Mouse (Mus musculus) ES-CJ7 (cell line): ENCODE results near the gene Spi1.

Experiments used
- DNase-seq: peaks from one replicate; pipeline ENCODE4 v3.0.0; 2011; ENCODE audit warnings: low read depth, low spot score

Spi1 gene

DNA sequence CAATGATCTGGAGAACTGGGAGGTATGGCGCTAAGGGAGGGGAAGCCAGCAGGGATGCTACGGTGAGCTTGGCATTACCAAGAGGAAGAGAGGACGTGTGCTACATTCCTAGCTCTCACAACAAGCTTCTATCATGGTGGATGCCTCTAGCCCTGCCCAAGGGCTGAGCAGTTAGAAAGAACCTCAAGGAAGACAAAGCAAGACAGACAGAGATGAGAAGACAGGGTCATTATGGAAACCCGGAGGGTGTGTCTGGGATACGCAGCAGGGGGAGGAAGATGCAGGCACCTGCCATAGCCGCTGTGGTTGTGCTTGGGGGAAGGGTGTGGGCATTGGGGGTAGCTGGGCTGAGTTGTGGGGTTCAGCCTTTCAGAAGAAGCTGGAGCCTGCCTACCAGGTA lies 41.3 kb downstream of the Spi1 start:
- DNase-seq: peak; percentile 46

DNA sequence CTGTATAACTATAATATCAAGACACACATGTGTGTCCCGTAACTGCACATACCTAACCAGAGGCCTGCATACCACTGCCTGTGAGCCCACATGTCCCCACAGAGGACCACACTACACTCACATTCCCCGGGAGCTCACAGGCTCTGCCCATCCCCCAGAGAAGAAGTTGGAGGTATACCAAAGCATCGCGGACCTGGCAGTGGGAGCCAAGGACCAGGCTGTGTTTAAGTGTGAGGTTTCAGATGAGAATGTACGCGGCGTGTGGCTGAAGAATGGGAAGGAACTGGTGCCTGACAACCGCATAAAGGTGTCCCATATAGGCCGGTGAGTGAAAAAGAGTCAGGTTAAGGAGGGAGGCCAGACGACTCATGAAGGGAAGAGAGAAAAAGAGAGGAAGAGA lies 42.9 kb downstream of the Spi1 start:
- no peak for DNase-seq

DNA sequence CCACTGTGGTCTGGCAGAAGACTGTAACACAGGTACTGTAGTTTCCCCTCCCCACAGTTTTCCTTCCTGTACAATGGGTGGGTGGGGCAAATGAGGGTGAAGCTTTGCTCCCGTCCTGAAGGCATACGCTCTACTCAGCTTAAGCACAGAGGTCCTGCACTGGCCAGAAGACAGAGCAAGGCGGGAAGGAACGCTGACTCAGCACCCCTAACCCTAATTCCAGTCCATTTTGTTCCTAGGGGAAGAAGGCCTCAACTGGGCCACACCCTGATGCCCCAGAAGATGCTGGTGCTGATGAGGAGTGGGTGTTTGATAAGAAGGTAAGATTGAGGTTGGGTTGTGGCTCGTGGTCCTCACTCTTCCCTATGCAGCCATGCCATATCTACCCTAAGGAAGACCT lies 46.6 kb downstream of the Spi1 start:
- no peak for DNase-seq

DNA sequence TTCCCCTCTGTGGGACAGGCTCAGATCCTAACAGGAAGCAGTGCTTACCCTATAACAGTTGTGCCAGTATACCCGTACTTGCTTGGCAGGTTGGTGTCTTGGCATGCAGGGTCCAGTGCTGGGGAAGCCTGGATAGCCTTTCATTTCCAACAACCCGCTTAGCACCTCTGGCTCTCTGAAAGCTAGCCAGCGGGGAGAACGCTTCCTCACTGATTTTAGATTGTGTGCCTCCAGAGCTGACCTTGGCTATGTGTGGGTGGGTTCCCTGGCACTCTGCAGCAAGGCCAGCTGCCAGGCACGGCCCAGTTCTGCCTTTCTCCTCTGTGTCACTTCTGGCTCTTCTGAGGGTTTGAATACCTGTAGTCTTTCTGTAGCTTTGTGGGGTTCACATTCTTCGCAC lies 47.9 kb downstream of the Spi1 start:
- DNase-seq: no peak

DNA sequence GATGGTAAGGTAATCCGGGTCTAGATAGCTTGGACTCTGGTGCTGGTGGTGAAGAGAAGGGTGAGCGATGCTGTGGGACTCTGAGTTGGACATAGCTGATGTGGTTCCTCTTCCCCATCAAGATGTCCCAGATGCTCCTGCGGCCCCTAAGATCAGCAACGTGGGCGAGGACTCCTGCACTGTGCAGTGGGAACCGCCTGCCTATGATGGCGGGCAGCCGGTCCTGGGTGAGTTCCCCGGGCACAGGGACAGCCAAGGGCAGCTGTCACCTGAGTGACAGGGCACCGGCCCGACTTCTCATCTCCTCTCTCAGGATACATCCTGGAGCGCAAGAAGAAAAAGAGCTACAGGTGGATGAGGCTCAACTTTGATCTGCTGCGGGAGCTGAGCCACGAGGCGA lies 49.1 kb downstream of the Spi1 start:
- no peak for DNase-seq

DNA sequence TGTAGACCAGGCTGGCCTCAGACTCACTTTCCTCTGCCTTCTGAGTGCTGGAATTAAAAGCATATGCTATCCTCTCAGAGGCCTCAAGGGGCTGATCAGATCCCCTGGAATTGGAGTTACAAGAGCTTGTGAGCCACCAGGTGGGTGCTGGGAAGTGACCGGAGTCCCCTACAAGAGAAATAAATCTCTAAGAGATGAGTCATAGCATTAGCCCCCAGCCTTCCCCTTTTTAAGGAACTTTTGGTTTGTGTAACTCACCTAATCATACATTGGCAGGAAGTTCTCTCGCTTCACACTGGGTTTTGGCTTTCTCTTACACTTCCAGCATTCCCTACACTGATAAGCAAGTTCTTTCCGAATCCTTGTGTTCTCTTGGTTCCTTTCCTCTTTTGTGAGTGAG lies 49.8 kb downstream of the Spi1 start:
- DNase-seq: no peak

DNA sequence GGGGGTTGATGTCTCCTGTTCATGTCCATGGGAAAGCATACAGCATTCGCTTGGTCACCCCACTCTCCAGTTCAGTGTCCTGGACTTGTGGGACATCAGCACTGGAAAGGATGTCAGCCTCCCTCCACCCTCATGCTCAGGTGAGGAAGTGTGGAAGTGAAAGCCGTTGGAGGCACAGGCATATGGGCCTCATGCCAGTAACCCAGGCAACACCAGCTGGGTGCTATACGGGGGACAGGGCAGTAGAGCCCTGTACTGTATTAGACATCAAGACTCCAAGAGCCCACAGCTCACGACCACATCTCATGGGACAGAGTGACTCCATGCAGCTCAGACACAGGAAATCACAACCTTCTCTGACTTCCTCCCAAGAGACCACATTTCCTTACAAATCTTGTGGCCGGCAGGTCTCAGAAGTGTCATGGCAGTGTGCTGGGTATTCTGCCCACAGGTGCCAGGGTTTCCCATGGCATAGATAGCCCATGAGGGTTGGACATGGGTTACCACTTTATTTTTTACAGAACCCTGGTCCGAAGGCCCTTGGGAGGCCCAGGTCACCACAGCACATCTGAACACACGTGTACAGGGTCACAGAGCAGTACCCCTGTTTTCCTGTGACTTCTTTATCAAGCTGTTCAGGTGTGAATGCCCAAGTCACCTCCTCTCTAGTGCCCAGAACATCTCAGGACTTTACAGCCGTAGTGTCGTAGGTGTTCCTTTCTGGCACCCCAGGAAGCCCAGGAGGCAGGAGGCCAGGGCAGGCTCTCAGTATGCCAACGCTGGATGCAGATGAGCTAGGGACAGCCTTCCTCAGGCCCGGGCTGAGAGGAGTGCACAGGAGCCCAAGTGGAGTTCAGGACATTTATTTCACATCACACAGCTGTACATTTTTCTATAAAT lies 54.6 kb downstream of the Spi1 start:
- DNase-seq: no peak

DNA sequence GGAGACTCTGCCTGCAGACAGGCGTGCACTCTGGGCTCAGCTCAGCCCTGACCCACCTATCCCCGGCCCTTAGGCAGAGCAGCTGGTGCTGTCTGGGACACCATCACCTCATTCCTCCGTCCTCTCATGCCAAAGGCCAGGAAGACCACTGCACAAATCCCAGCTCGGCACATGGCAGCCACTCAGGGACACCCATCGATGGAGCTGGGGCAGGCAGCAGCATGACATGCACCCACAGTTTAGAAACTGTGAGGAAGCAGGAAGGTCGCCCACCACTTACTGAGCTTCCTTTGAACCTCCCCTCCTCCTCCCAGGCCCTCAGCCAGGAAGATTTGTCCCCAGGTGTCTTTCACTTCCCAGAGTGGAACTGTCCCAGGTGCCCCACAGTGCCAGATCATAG lies 55.3 kb downstream of the Spi1 start:
- no peak for DNase-seq

DNA sequence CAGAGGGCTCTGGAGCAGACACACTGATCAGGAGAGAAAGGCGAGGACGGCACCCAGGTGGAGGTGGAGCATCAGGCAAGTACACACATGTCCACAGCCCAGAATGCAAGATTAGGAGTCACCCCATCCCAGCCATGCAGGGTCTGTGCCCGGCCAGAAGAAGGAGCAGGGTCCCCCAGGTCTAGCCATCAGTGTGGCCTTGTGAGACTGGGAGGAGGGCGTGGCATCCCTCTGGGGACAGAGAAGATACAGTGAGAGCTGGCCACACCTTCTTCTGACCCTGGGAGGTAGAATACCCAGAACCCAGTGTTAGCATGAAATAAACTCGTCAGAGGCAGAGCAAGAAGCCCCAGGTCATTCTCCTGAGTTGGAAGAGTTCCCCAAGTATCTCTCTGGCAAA lies 57.1 kb downstream of the Spi1 start:
- no peak for DNase-seq

DNA sequence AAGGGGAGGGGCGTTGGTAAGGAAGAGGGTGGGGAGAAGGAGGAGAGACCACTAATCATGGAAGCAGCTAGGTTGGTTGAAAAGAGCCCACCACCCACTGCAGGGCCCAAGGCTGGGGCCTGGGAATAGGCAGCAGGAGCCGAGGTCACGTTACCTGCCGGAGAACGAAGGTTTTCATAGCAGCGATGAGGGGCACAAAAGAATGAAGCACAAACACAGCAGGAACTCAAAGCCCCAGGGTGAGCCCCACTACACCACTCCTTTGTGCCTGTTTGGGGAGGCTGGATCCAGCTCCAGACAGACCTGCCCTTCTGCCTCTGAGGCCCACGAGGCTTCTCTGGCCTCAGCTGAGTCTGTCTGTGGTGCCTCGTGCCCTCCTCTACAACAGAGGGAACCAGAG lies 57.6 kb downstream of the Spi1 start:
- peak; percentile 42 for DNase-seq

DNA sequence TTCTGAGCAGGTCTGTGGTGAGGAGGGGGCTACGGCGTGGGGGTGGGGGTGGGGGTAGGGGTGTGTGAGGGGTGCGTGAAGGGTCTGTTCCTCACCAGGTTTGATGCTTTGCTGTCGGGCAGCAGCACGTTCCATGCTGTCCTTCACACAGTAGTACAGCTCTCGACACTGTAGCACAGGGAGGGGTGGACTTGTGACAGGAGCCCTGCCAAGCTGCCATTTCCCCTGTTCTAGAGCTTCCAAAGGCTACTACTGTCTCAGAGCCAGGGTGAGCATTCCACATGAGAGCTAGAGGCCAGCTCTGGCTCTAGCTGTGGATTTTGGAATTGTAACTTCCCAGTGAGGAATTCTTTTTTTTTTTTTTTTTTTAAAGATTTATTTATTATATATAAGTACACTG lies 60.7 kb downstream of the Spi1 start:
- no peak for DNase-seq

DNA sequence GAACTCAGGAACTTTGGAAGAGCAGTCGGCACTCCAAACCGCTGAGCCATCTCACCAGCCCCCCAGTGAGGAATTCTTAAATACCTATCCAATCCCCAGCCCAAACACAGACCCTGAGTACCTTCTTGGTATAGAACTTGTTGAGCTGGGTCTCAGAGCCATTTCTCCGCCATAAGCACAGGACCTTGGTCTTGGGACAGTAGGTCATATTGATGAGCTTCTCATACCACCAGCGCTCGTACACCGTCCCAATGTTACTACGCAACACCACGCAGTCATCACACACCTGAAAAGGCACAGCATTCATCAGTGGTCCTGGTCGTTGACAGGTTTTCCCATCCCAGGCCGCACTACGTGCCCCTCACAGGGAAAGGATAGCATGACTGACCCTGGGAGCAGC lies 61.2 kb downstream of the Spi1 start:
- DNase-seq: no peak

DNA sequence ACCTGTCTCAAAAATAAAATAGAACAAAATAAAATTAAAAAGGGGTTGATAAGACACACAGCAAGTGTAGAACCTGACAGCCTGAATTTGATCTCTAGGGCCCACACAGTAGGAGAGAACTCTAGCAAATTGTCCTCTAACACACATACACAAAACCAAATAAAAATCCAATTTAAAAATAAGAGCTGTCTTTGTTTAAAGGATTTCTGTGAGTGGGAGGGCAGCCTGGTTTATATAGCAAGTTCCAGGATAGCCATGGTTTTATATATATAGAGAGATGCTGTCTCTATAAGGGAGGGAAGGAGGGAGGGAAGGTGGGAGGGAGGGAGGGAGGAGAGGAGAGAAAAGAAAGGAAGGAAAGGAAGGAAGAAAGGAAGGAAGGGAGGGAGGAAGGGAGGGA lies 65.9 kb downstream of the Spi1 start:
- DNase-seq: no peak

DNA sequence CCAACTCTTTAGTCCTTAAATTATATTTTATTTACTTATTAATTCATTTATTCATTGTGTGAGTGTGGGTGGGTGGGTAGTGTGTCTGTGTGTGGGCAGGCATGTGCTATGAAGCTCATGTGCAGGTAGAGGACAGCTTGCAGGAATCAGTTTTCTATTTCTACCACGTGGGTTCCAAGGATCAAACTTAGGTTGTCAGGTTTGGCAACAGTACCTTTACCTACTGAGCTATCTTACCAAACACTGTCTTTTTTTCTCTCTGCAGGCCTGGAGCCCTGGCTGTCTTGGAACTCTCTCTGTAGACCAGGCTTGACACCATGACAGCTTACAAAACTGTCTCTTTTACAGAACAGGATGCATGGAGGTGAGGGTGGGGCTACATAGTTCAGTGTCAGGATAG lies 69.1 kb downstream of the Spi1 start:
- no peak for DNase-seq

DNA sequence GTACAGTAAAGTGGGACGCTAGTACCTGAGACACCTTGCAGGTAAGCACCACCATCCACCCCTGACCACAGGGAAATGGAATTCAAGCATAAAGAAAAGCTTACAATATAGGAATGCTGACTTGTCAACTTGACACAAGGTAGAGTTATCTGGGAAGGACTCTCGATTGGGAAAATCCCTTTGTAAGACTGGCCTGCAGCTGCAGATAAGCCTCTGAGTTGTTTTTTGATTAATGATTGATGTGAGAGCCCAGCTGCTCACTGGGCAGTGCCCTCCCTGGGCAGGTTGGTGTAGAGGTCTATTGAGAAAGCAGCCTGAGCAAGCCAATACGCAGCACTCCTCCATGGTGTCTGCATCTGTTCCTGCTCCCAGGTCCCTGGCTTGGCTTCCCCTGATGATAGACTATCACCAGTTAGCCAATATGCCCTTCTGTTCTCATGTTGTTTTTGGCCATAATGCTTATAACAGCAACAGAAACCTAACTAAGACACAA lies 70.7 kb downstream of the Spi1 start:
- DNase-seq: no peak

DNA sequence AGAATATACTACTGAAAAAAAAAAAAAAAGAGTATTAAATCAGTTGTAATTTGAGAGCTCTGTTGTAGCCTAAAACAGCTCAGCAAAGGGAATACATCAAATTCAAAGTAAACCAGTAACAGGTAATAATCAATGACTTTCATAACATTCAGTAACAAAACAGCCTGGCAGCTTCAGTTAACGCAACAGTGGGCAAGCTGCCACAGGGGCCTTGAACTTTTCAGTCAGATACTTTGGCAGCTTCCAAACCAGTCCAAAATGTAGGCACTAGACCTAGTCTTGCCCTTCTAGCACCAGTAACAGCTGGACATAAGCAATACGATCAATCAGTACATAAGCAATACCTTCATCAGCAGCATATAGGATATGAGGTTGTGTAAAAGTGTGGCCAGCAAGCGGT lies 71.9 kb downstream of the Spi1 start:
- no peak for DNase-seq

DNA sequence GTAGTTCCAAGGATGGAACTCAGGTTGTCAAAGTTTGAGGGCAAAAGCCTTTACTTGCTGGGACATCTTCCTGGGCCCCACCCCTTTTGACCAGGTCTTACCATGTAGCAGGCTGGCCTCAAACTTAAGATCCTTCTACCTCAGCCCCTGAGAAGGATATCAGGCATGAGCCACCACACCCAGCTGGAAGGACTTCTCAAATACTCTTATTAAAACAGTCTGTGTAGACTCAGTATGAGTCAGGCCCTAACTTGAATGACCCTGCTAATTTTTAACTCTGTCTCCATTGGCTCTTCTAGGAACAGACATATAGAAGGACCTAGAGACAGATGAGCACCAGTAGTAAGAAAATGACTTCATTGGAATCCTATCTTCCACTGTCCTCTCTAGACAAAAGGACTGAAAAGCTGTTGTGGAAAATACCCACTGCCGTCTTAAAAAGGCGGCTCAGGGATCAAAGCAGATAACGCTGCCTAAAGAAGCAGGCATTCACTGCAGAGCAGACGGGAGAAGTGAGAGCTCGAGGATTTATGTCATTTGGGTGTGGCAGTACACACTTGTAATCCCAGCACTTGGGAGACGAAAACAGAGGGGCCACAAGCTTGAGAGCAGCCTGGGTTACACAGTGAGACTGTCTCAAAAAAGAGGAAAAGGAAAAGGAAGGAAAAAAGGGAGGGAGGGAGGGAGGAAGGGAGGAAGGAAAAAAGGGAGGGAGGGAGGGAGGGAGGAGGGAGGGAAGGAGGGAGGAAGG lies 75.0 kb downstream of the Spi1 start:
- DNase-seq: no peak

DNA sequence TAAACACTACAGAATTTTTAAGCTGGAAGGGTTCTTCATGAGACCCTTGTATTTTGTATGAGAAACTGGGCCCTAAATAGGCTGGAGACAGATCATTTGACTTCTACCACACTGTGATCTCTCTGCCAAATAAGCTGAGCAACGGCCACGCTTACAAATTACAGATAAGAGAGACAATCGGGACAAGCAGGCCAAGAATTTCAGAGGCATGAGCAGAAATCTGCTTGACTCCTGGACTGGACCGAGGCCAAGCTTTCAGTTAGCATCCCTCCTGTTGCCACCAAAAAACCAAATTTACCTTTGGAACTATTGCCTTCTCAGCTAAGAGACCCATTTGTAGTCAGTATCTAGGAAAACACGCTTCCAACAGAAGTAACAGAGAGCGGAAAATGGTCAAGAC lies 78.4 kb downstream of the Spi1 start:
- DNase-seq: no peak

DNA sequence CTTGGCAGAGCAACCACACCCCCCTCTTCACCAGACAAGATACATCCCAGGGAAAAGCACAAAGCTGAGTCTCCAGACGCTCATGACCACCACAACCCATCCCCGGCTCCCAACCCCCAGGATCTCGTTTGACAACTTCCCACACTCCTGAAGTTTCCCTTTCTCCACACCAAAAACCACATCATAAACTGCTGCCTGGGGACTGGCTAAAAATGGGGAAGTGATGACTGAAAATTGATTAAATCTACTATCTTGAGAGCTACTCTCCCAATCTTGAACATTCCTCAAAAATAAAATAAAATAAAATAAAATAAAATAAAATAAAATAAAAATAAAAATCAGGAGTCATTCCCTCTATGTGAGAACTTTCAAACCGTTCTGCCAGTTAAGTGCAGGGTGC lies 80.8 kb downstream of the Spi1 start:
- no peak for DNase-seq

DNA sequence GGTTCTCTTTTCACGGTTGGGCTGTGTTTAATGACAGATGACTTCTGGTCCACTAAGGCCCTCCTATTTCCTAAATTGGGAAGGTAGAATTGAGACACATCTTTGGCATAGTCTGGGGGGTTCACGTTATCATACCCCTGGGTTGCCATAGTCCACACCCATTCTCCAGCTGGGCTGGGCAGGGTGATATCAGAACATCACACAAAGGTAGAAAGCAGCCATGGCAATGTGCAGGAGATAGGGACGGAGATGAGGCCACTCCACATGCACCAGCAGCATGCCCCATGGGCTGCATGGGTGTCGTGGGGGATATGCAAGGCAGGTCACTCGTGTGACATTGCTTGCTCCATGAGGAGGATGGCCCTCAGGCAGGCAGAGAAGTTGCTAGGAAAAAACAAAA lies 81.3 kb downstream of the Spi1 start:
- no peak for DNase-seq

DNA sequence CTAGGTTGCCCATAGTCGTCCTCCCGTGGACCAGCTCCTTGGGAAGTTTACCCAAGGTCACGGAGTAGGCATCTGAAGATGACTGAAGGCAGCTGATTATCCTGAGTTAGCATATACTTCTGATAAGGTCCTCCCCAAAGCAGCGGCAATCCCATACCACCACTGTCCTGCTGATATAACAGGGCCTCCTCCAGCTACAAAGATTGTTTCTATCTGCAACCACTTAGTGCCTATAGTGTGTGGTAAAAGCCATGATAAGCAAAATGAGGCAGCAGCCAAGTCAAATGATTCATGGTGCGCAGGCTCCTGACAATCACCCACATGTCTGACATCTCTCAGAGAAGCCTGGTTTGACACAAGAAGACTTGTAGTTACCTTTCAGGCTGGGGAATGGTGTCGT lies 82.8 kb downstream of the Spi1 start:
- no peak for DNase-seq
